Mouse (Mus musculus) embryo, embryonic 10.5 days (tissue): ENCODE results near the gene Adam11.
"Not testable (repeated sequence)": the region's sequence is repeated elsewhere in the genome, so short reads cannot be mapped to it uniquely, and the experiment has no call there.

Experiments used
- DNase-seq: peaks from one replicate; pipeline ENCODE4 v3.0.0-alpha.2; 2015; ENCODE audit warnings: low spot score

Gene Adam11

DNA sequence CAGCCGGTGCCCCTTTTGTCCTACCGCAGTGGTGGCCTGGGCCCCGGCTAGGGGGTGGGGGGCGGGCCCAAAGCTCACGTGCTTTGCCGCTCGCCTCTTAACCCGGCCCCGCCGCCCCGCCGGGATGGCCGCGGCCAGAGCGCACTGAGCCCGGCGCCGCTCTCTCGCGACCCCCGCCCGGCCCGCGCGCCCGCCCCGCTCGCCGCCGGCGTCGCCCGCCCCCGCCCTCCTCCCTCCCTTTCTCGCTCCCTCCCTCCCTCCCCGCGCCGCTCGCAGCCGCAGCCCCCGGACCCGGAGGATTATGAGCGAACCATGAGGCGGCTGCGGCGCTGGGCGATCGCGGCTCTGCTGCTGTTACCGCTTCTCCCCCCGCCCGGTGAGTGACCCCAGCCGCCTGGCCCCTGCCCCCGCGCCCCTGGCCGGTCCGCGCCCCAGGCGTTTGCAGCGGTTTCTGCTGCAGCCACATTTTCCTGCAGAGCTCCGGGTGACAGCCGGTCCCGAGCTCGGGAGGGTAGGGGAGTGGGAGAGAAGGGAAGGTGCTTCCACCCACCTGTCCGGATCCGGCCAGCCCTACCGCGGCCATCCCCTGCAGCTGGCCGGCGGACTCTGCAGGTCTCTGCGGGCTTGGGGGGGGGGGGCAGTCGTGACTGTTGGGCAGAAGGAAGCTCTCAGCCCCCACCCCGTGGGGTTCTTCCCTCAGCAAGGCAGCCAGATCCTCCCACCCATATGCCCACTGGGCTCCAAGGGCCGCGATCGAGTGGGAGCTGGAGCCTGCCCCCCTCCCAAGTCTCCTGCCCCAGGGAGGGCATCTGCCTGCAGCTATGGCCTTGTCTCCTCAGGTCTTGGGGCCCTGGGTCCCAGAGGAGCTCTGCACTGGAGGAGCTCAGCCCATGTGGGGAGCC lies at the start of gene Adam11:
Gene Adam11, plus strand, starts transcription at position 131 of the 902 bp plus-strand sequence.
- no peak for DNase-seq

GRCm38 (mm10) chr11:102712411-102712810 lies 48.8 kb upstream of the Adam11 start:
- DNase-seq = no peak

- not testable (repeated sequence) for DNase-seq
These were observed 46.7 kb upstream of the Adam11 start for GRCm38 (mm10) chr11:102714578-102714977.

DNA sequence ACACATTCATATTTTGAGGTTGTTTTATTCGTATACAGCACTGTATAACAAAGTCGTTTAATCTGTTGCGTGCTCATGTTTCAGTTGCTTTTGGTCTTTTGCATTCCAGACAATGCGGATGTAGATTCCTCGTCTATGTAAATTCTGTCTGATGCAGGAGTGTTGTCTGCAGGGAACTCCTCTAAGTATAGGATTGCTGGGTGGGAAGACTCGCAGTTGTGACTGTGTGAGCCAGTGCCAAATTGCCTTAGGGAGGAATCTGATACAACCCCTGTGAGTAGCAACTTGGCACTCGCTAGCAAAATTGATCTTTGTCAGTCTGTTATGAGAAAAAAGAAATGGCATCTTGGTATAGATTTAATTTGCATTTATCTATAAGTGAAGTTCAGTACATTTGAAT lies 45.1 kb upstream of the Adam11 start:
- no peak for DNase-seq

GRCm38 (mm10) chr11:102725574-102725973 lies 35.7 kb upstream of the Adam11 start:
- DNase-seq = peak; percentile 32

DNA sequence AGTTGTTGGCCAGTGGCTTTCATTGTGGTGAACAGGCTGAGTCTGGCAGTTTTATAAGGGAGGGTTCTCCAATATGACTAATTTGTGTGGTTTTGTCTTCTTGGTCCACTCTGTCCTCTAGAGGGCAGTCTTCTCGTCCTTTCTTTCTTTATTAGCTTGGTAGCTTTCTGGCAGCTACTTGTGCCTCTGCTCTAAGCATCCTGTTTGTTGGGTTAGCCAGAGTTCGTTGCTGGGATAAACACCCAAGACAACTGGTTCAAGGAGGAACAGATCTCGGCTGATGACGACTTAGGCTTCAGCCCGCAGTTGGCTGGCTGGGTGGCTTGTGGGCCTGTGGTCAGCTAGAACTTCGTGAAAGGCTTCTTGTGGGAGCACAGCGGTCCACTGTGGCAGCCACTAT lies 32.6 kb upstream of the Adam11 start:
- peak; percentile 85 for DNase-seq

GRCm38 (mm10) chr11:102729835-102730234 lies 31.4 kb upstream of the Adam11 start:
- no peak for DNase-seq

- no peak for DNase-seq
These were observed 29.9 kb upstream of the Adam11 start for GRCm38 (mm10) chr11:102731366-102731765.

DNA sequence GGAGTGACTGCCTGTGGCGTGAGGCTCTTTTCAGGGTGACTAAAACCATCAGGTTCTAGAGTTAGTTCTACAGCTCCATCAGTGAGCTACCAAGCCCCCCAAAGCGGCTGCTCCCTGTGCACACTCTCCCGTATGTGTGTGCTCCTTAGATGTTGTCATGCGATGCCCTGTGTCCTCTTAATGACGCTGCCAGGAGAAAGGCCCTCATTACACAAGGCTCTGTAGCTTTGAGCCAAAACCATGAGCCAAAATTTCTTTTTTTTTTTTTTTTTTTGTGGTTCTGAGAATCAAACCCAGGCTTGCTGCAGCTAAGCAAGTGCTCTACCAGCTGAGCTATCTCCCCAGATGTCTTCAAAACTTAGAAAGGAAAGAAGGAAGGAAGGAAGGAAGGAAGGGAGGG lies 28.1 kb upstream of the Adam11 start:
- DNase-seq = no peak

DNA sequence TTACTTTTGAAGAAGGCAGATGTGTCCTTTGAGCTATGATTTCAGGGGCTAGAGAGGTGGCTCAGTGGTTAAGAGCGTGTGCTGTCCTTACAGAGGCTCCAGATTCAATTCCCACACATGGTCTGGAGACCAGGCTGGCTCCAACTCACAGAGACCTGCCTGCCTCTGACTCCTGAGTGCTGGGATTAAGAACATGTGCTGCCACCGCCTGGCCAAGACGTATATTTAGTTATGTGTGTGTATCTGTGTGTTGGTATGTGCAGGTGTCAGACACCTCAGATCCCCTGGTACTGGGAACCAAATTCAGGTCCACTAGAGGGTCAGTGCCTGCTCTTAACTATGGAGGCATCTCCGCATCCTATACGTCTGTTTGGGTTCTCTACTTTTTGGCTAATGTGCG lies 26.3 kb upstream of the Adam11 start:
- no peak for DNase-seq

DNA sequence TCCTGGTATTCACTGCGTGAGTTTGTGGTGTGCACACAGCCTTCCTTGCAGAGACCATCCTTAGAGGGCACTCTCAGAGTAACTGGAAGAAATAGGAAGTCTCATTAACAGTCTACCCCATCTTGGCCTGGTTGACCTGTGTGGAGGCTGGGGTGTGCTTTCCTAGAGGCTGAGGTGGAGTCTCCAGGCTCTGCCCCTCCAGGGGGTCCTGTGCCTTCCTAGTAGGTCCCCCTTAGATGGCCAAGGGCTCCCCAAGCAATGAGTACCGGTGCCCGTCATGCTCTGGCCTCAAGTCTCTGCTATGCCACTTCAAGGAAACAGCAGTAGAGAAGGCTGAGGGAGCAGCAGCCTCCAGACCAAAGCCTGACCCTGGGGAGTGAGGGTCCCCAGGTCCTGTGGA lies 23.2 kb upstream of the Adam11 start:
- no peak for DNase-seq

DNA sequence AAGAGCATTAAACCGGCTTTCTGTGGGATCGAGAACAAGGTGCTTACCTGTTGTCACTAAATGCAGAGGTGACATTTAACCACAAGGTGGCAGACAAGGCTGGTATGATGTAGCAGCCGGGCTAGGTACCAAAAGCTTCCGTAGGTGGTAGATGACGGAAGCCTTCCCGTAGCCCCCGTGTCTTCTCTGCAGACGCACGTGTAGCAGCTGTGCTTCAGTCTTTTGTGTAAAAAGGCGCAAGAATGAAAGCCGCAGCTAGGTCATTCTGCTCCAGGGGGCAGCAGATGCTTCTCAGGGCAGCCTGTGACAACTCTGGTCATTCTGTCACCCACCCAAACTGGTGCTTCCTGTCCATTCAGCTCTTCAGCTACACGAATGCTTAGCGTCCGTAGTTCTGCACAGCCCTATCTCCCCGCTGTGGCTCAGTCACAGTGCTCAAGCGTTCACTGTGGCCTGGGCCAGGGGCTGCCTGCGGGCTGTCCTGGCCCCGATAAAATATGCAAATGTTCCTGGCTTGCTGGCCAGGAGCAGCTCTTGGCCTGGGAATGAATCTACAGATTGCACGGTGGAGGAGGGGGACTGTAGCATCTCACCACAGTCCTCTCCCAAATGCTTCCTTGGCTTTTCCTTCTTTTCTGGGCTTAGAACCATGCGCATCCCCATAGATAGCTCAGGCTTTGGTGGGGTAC lies 21.8 kb upstream of the Adam11 start:
- peak; percentile 87 for DNase-seq

DNA sequence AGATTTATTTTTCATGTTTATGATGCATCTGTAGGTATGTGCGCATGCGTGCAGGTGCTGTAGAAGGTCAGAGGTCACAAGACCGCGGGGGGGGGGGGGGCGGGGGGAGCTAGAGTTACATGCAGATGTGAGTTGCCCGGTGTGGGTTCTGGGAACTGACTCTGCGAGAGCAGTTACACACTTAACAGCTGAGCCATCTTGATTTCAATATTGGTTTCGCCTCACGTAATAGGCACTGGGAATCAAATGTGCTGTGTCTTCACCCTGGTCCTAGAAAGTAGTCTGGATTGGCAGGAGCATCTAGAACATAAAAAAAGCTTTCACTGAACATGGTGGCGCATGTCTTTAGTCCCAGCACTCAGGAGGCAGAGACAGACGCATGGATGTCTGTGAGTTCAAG lies 20.6 kb upstream of the Adam11 start:
- no peak for DNase-seq

- DNase-seq = peak; percentile 63
These were observed 19.9 kb upstream of the Adam11 start for GRCm38 (mm10) chr11:102741129-102741950.

GRCm38 (mm10) chr11:102742066-102742465 lies 19.2 kb upstream of the Adam11 start:
- no peak for DNase-seq

GRCm38 (mm10) chr11:102742843-102743242 lies 18.4 kb upstream of the Adam11 start:
- no peak for DNase-seq

DNA sequence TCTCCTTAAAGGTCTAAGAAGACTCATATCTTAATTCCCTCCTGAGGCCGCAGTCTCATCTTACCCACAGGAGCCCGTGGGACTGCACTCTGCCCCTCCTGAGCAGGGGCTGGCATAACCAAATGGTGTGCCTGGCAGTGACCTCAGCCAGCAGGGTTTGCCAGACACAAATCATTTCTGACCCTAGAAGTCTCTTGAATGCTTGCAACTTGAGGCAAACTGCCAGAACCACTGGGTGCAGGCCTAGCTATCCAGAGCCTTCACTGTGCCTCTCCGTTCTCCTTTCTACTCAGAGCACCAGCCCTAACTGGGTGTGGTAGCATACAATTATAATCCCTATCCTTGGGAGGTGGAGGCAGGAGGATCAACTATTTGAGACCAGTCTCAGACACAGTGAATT lies 16.5 kb upstream of the Adam11 start:
- no peak for DNase-seq

DNA sequence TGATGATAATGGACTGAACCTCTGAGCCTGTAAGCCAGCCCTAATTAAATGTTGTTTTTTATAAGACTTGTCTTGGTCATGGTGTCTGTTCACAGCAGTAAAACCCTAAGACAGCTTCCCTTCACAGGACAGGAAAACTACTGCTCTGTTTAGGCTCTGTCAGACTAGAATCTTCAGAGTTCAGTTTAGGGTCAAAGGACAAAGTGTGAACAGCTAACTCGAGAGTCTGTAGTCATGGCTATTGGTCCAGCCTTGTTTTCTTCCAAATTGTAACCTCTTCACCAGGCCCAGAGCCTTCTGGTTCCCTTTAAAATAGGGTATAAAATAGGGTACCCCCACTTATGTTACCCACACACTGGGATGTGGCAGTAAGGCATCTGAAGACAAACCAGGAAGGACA lies 13.4 kb upstream of the Adam11 start:
- no peak for DNase-seq

DNA sequence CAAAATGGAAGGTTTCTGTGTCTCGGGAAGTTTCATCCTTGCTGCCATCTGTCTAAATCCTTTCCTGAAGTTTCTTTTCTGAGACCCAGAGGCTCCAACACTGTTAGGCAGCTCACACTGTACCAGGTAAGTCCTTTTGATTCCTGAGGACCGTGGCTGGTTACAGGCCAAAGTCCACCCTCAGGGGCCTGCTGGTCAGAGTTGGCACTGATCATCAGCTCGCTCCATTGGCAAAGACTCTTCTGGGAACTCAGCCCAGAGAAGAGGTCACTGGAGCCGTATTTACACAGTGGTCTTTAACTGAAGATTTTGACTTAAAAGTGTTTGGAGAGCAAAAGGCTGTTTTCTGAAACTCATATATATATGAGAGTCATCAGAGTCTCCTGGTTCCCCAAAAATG lies 12.9 kb upstream of the Adam11 start:
- DNase-seq = no peak

DNA sequence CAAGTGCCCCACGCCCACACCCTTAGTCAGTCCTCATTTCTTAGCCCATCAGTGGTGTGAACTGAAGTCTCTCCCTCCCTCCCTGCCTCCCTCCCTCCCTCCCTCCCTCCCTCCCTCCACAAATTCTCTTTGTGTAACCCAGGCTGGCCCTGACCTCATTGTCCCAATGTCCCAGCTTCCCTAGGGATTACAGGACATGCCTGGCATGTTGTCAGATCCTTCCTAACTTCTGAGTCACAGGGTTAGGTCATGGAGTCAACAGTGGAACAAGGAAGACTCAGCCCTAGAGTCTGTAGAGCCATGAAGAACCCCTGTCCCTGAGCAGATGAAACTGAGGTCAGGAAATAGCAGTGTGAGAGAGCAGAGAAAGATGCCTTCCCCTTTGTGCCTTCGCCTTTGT lies 11.5 kb upstream of the Adam11 start:
- DNase-seq = no peak

- DNase-seq = no peak
These were observed 8.2 kb upstream of the Adam11 start for GRCm38 (mm10) chr11:102752896-102753590.
